Mouse (Mus musculus): ENCODE measurements around the gene Nxpe3. TPM values are rescaled to one million over a fixed set of nuclear protein-coding genes. Genes with fewer than 3 reads are reported as not detected.
A peak's percentile ranks its signal among the peaks of the same experiment; 100 is the strongest.

The Nxpe3 gene
- polyA plus RNA-seq, 1 experiment from 2014 or later: 0.47 TPM

DNA sequence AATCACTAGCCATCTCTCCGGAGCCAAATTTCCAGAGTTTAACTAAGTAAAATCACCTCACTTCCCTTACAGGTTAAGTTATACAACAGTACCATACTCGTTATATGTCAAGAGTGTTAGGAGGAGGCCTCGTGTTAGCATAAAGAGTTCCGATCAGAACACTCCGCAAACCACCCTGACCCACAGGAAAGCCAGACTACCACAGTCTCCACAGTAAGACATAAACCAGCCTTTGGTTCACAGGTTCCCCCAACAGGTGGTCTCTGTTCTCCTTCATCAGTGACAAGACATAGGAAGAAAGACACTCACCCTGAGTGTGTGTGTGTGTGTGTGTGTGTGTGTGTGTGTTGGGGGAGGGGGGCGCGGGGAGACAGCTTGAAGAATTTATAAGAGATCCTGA lies 3.7 kb downstream of the Nxpe3 start:
- ATAC-seq (no peak), DNase-seq (ENCODE audit: low spot score) (no peak)
- Histone ChIP-seq H3K9ac (replicated peaks; ENCODE audit: low read depth) (no peak overlapping the region), H3K9me3 (ENCODE audit: low read length) (no peaks in the 10 kb centered on the region), H3K36me3 (ENCODE audit: insufficient read depth, low read length) (no peaks in the 10 kb centered on the region), H3K27ac (ENCODE audit: low read length) (no peak overlapping the region), H3K4me3 (ENCODE audit: low read depth, low read length) (no peak overlapping the region), H3K27me3 (replicated peaks; ENCODE audit: insufficient read depth, low read length) (no peaks in the 10 kb centered on the region), H3K4me1 (ENCODE audit: insufficient read depth, low read depth, low read length) (0 out of 2 replicates have a peak, but pooled peaks cover 4% of the 10 kb centered on the region), H3K4me2 (replicated peaks; ENCODE audit: low read depth, low read length) (no peak overlapping the region)
- TF ChIP-seq CTCF (IDR thresholded peaks at IDR 0.05): no peak
- TF ChIP-seq EP300 (IDR thresholded peaks at IDR 0.05): no peak
- 87% methylated on average over 7 of the region's 7 CpGs for WGBS

DNA sequence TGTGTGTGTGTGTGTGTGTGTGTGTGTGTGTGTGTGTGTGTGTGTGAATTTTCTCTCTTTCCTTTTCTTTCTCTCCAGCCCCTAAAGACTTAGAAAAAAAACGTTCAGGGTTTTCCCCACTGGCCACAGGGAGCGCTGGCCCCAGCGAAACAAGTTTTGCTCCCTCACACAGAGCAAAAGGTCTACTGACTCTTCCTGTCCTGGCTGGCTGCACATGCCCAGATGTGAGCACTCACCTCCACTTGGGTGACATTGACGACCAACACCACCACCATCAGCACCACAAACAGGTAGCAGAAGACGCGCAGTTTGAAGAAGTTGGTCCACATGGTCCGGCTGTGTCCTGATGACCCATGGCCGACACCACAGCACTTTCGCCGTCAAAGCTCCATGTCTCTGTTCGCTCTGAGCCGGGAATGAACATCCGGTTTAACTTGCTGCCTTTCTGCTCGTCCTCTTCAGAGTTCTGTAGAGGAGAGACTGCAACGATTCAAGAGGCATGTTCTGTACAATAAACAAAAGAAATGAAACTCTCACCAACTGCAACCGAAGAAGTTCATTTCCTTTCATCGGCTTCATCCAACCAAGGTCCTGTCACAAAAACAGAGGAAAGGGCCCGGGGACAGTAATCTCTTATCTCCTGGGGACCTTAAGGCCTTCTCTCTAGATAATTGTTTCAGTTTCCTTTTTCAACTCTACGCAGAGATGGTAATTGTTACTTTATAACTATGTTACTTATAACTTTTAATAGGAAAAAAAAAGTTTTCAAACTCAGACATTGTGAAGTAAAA lies 4.5 kb downstream of the Nxpe3 start:
- H3K4me1 ChIP-seq (ENCODE audit: insufficient read depth, low read depth, low read length): 0 out of 2 replicates have a peak, but pooled peaks cover 4% of the 10 kb centered on the region
- no peak overlapping the region for H3K4me2 ChIP-seq (replicated peaks; ENCODE audit: low read depth, low read length)
- no peak for DNase-seq (ENCODE audit: low spot score)
- H3K9me3 ChIP-seq (ENCODE audit: low read length): no peaks in the 10 kb centered on the region
- no peak for TF ChIP-seq EP300 (IDR thresholded peaks at IDR 0.05)
- TF ChIP-seq CTCF (IDR thresholded peaks at IDR 0.05): no peak
- H3K4me3 ChIP-seq (ENCODE audit: low read depth, low read length): no peak overlapping the region
- no peak overlapping the region for H3K27ac ChIP-seq (ENCODE audit: low read length)
- ATAC-seq: no peak
- WGBS: 73% methylated on average over 18 of the region's 19 CpGs
- H3K27me3 ChIP-seq (replicated peaks; ENCODE audit: insufficient read depth, low read length): no peaks in the 10 kb centered on the region
- no peaks in the 10 kb centered on the region for H3K36me3 ChIP-seq (ENCODE audit: insufficient read depth, low read length)
- H3K9ac ChIP-seq (replicated peaks; ENCODE audit: low read depth): no peak overlapping the region

GRCm38 (mm10) chr16:55889451-55889850 lies 5.6 kb downstream of the Nxpe3 start:
- H3K4me2 ChIP-seq (replicated peaks; ENCODE audit: low read depth, low read length): no peak overlapping the region
- ATAC-seq (no peak), DNase-seq (ENCODE audit: low spot score) (no peak)
- no peak; the same call in 1 of the 2 replicates for TF ChIP-seq CTCF (IDR thresholded peaks at IDR 0.05)
- TF ChIP-seq EP300 (IDR thresholded peaks at IDR 0.05): no peak
- H3K4me3 ChIP-seq (ENCODE audit: low read depth, low read length): no peak overlapping the region
- H3K27me3 ChIP-seq (replicated peaks; ENCODE audit: insufficient read depth, low read length): no peaks in the 10 kb centered on the region
- H3K9ac ChIP-seq (replicated peaks; ENCODE audit: low read depth): no peak overlapping the region
- no peaks in the 10 kb centered on the region for H3K9me3 ChIP-seq (ENCODE audit: low read length)
- 0 out of 2 replicates have a peak, but pooled peaks cover 4% of the 10 kb centered on the region for H3K4me1 ChIP-seq (ENCODE audit: insufficient read depth, low read depth, low read length)
- no peak overlapping the region for H3K27ac ChIP-seq (ENCODE audit: low read length)
- WGBS: 89% methylated on average over 3 of the region's 3 CpGs
- H3K36me3 ChIP-seq (ENCODE audit: insufficient read depth, low read length): no peaks in the 10 kb centered on the region

GRCm38 (mm10) chr16:55888584-55888960 lies 6.5 kb downstream of the Nxpe3 start:
- no peak overlapping the region for H3K4me2 ChIP-seq (replicated peaks; ENCODE audit: low read depth, low read length)
- WGBS: 51% methylated on average over 3 of the region's 3 CpGs
- H3K4me1 ChIP-seq (ENCODE audit: insufficient read depth, low read depth, low read length): 0 out of 2 replicates have a peak, but pooled peaks cover under 1% of the 10 kb centered on the region
- H3K4me3 ChIP-seq (ENCODE audit: low read depth, low read length): no peak overlapping the region
- H3K27ac ChIP-seq (ENCODE audit: low read length): peak overlapping the region; percentile 26; the same call in 1 of the 2 replicates
- DNase-seq (ENCODE audit: low spot score) (peak; percentile 27), ATAC-seq (peak; percentile 68)
- no peaks in the 10 kb centered on the region for H3K27me3 ChIP-seq (replicated peaks; ENCODE audit: insufficient read depth, low read length)
- no peak for TF ChIP-seq CTCF (IDR thresholded peaks at IDR 0.05)
- TF ChIP-seq EP300 (IDR thresholded peaks at IDR 0.05): peak; percentile 41; the same call in 1 of the 2 replicates
- no peak overlapping the region for H3K9ac ChIP-seq (replicated peaks; ENCODE audit: low read depth)
- H3K9me3 ChIP-seq (ENCODE audit: low read length): no peaks in the 10 kb centered on the region
- H3K36me3 ChIP-seq (ENCODE audit: insufficient read depth, low read length): no peaks in the 10 kb centered on the region

- no peaks in the 10 kb centered on the region for H3K36me3 ChIP-seq (ENCODE audit: insufficient read depth, low read length)
- peak overlapping the region; percentile 26; the same call in 1 of the 2 replicates for H3K27ac ChIP-seq (ENCODE audit: low read length)
- peak; percentile 37 for DNase-seq (ENCODE audit: low spot score)
- ATAC-seq: peak; percentile 52
- H3K4me3 ChIP-seq (ENCODE audit: low read depth, low read length): no peak overlapping the region
- no peaks in the 10 kb centered on the region for H3K9me3 ChIP-seq (ENCODE audit: low read length)
- H3K4me1 ChIP-seq (ENCODE audit: insufficient read depth, low read depth, low read length): no peaks in the 10 kb centered on the region
- H3K9ac ChIP-seq (replicated peaks; ENCODE audit: low read depth): no peak overlapping the region
- peak; percentile 66 for TF ChIP-seq CTCF (IDR thresholded peaks at IDR 0.05)
- no peak for TF ChIP-seq EP300 (IDR thresholded peaks at IDR 0.05)
- H3K4me2 ChIP-seq (replicated peaks; ENCODE audit: low read depth, low read length): no peak overlapping the region
- 68% methylated on average over 7 of the region's 7 CpGs for WGBS
- H3K27me3 ChIP-seq (replicated peaks; ENCODE audit: insufficient read depth, low read length): no peaks in the 10 kb centered on the region
Observed at GRCm38 (mm10) chr16:55887814-55888583, 7.1 kb downstream of the Nxpe3 start.

- TF ChIP-seq EP300 (IDR thresholded peaks at IDR 0.05): no peak
- ATAC-seq (no peak), DNase-seq (ENCODE audit: low spot score) (no peak)
- no peak overlapping the region for H3K4me3 ChIP-seq (ENCODE audit: low read depth, low read length)
- WGBS: 85% methylated on average over 11 of the region's 11 CpGs
- H3K4me1 ChIP-seq (ENCODE audit: insufficient read depth, low read depth, low read length): no peaks in the 10 kb centered on the region
- no peak overlapping the region for H3K9ac ChIP-seq (replicated peaks; ENCODE audit: low read depth)
- H3K36me3 ChIP-seq (ENCODE audit: insufficient read depth, low read length): no peaks in the 10 kb centered on the region
- H3K9me3 ChIP-seq (ENCODE audit: low read length): no peaks in the 10 kb centered on the region
- no peaks in the 10 kb centered on the region for H3K27me3 ChIP-seq (replicated peaks; ENCODE audit: insufficient read depth, low read length)
- H3K4me2 ChIP-seq (replicated peaks; ENCODE audit: low read depth, low read length): no peak overlapping the region
- no peak overlapping the region for H3K27ac ChIP-seq (ENCODE audit: low read length)
Observed at GRCm38 (mm10) chr16:55884246-55884645, 10.8 kb downstream of the Nxpe3 start.

Data from lung, postnatal 0 days (tissue).